Mouse (Mus musculus): ENCODE measurements around the gene B4galt4. TPM values are rescaled to one million over a fixed set of nuclear protein-coding genes. Genes with fewer than 3 reads are reported as not detected.
A peak's percentile ranks its signal among the peaks of the same experiment; 100 is the strongest.
"Not testable (repeated sequence)": the region's sequence is repeated elsewhere in the genome, so short reads cannot be mapped to it uniquely, and the experiment has no call there.

Gene B4galt4
- polyA plus RNA-seq, 1 experiment from 2014 or later: 39.1 TPM

DNA sequence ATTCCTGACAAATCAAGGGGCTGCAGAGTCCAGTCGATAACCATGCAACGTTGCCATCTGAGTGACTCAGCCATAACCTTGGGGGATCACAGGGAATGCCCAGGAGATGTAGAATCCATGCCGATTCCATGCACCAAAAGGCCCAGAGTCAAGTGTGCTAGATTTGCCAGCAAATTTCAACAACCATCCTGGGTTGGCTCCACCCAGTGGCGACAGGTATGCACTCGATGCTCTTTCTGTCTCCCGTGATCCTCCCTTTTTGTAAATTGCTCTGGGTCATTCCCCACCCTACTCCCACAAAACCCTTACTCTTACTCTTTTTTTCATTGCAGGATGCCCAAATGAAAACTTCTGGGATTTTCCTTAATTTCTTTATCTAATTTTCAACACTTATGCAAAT is 34.3 kb downstream of the B4galt4 start:
- Histone ChIP-seq H3K27me3 (no peaks in the 10 kb centered on the region), H3K27ac (replicated peaks) (no peak overlapping the region), H3K4me2 (no peak overlapping the region), H3K4me1 (replicated peaks) (no peaks in the 10 kb centered on the region), H3K36me3 (no peaks in the 10 kb centered on the region), H3K9ac (no peak overlapping the region), H3K4me3 (no peak overlapping the region), H3K9me3 (no peaks in the 10 kb centered on the region)
- WGBS: 64% methylated on average over 6 of the region's 6 CpGs
- no peak for ATAC-seq (ENCODE audit: low FRiP score, low read depth)

GRCm38 (mm10) chr16:38780960-38781572 is 39.0 kb downstream of the B4galt4 start:
- Histone ChIP-seq H3K27me3 (no peaks in the 10 kb centered on the region), H3K9me3 (no peaks in the 10 kb centered on the region), H3K9ac (no peak overlapping the region), H3K4me3 (no peak overlapping the region), H3K4me2 (no peak overlapping the region), H3K4me1 (replicated peaks) (no peaks in the 10 kb centered on the region), H3K36me3 (no peaks in the 10 kb centered on the region), H3K27ac (replicated peaks) (no peak overlapping the region)
- 94% methylated on average over 7 of the region's 7 CpGs for WGBS
- no peak for ATAC-seq (ENCODE audit: low FRiP score, low read depth)

- Histone ChIP-seq H3K4me1 (replicated peaks) (no peaks in the 10 kb centered on the region), H3K9me3 (no peaks in the 10 kb centered on the region), H3K27ac (replicated peaks) (no peak overlapping the region), H3K27me3 (no peaks in the 10 kb centered on the region), H3K9ac (no peak overlapping the region), H3K4me3 (no peak overlapping the region), H3K36me3 (no peaks in the 10 kb centered on the region), H3K4me2 (no peak overlapping the region)
- WGBS: 81% methylated on average over 2 of the region's 2 CpGs
- no peak for ATAC-seq (ENCODE audit: low FRiP score, low read depth)
Observed at GRCm38 (mm10) chr16:38781946-38782345, 39.9 kb downstream of the B4galt4 start.

DNA sequence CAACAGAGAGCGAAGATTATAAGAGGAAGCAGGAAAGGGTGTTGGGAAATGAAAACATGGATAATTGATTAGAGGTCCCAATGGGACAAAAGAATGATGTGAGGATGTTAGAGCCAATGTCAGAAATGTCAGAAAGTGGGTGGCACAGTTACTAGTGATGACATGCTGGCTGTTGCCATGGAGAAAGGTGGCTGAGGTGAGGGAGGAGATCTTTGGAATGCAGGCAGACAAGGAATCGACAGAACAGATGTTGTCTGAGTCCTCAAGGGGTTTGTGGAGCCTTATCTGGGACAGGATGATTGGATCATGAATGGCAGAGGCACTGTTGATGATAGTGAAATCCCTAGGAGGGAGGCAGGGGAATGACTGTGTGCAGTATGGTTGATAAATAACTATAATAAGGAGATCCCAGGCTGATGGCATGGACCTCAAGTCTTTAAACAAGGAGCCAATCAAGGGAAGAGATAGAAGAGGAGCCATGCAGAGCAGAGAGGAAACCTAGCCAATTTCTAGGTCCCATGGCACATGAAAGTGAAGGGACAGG is 40.5 kb downstream of the B4galt4 start:
- Histone ChIP-seq H3K36me3 (no peaks in the 10 kb centered on the region), H3K4me3 (no peak overlapping the region), H3K27ac (replicated peaks) (no peak overlapping the region), H3K9me3 (no peaks in the 10 kb centered on the region), H3K4me2 (no peak overlapping the region), H3K4me1 (replicated peaks) (no peaks in the 10 kb centered on the region), H3K27me3 (no peaks in the 10 kb centered on the region), H3K9ac (no peak overlapping the region)
- peak; percentile 51; the same call in 1 of the 2 replicates for ATAC-seq (ENCODE audit: low FRiP score, low read depth)
- WGBS: 36% methylated on average over 2 of the region's 2 CpGs

- no peak for ATAC-seq (ENCODE audit: low FRiP score, low read depth)
- WGBS: 74% methylated on average over 7 of the region's 7 CpGs
Observed at GRCm38 (mm10) chr16:38785301-38785700, 43.2 kb downstream of the B4galt4 start.

DNA sequence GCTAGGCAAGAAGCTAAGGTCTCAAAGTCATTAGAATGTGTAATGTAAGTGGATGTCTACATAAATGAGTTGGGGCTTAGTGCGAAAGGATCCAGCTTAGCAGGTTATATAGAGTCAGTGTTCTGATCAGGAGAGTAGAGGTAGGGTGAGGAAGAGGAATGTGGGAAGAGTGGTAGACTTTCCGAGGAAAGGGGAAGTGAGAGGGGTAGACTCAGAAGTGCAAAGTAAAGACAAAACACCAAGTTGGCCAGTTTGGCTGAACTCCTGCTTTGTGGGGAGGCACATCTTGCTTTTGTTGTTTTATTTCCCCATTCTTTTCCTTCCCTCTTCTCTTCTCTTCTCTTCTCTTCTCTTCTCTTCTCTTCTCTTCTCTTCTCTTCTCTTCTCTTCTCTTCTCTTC is 47.0 kb downstream of the B4galt4 start:
- ATAC-seq (ENCODE audit: low FRiP score, low read depth): no peak
- H3K9ac ChIP-seq: no peak overlapping the region
- 85% methylated on average over 2 of the region's 2 CpGs for WGBS
- H3K27ac ChIP-seq (replicated peaks): no peak overlapping the region
- H3K9me3 ChIP-seq: no peaks in the 10 kb centered on the region
- no peaks in the 10 kb centered on the region for H3K36me3 ChIP-seq
- no peak overlapping the region for H3K4me3 ChIP-seq
- no peaks in the 10 kb centered on the region for H3K4me1 ChIP-seq (replicated peaks)
- H3K4me2 ChIP-seq: no peak overlapping the region
- H3K27me3 ChIP-seq: no peaks in the 10 kb centered on the region

More at GRCm38 (mm10) chr16:38785301-38785700, 43.2 kb downstream of the B4galt4 start:
- no peaks in the 10 kb centered on the region for H3K4me1 ChIP-seq (replicated peaks)
- no peak overlapping the region for H3K4me3 ChIP-seq
- no peaks in the 10 kb centered on the region for H3K27me3 ChIP-seq
- H3K9ac ChIP-seq: no peak overlapping the region
- H3K36me3 ChIP-seq: no peaks in the 10 kb centered on the region
- no peak overlapping the region for H3K27ac ChIP-seq (replicated peaks)
- no peaks in the 10 kb centered on the region for H3K9me3 ChIP-seq
- H3K4me2 ChIP-seq: no peak overlapping the region

- WGBS: 91% methylated on average over 3 of the region's 3 CpGs
- no peak overlapping the region for H3K4me2 ChIP-seq
- no peak overlapping the region for H3K9ac ChIP-seq
Observed at GRCm38 (mm10) chr16:38789966-38790365, 47.9 kb downstream of the B4galt4 start.

DNA sequence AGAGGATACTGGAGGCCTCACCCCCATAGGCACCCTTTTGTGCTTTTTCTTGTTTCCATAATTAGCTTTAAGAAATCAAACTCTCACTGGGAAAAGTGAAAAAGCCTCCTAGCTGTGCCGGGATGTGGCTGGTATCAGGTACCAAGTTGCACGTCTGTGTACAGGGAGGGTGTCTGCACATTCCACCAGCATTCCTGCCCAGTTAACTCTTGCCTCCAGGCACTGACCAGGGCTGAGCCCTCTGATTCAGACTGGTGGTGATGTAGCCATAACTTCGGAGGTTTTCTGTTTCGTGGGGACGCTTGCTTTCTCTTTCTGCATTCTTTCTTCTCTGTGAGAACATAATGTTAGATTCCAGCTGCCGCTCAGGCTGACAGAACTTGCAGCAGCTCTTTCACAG is 51.1 kb downstream of the B4galt4 start:
- no peak overlapping the region for H3K27ac ChIP-seq (replicated peaks)
- H3K9me3 ChIP-seq: no peaks in the 10 kb centered on the region
- H3K4me1 ChIP-seq (replicated peaks): no peaks in the 10 kb centered on the region
- H3K27me3 ChIP-seq: no peaks in the 10 kb centered on the region
- ATAC-seq (ENCODE audit: low FRiP score, low read depth): no peak
- 84% methylated on average over 6 of the region's 6 CpGs for WGBS
- no peak overlapping the region for H3K4me2 ChIP-seq
- no peak overlapping the region for H3K4me3 ChIP-seq
- no peaks in the 10 kb centered on the region for H3K36me3 ChIP-seq
- no peak overlapping the region for H3K9ac ChIP-seq

More at GRCm38 (mm10) chr16:38789966-38790365, 47.9 kb downstream of the B4galt4 start:
- Histone ChIP-seq H3K9me3 (no peaks in the 10 kb centered on the region), H3K36me3 (no peaks in the 10 kb centered on the region), H3K4me3 (no peak overlapping the region), H3K27ac (replicated peaks) (no peak overlapping the region), H3K27me3 (no peaks in the 10 kb centered on the region), H3K4me1 (replicated peaks) (no peaks in the 10 kb centered on the region)
- ATAC-seq (ENCODE audit: low FRiP score, low read depth): no peak

GRCm38 (mm10) chr16:38798957-38799450 is 56.9 kb downstream of the B4galt4 start:
- Histone ChIP-seq H3K4me1 (replicated peaks) (no peaks in the 10 kb centered on the region), H3K36me3 (no peaks in the 10 kb centered on the region), H3K4me3 (no peak overlapping the region), H3K4me2 (no peak overlapping the region), H3K9ac (no peak overlapping the region), H3K27ac (replicated peaks) (no peak overlapping the region), H3K27me3 (no peaks in the 10 kb centered on the region), H3K9me3 (no peaks in the 10 kb centered on the region)
- WGBS: 88% methylated on average over 3 of the region's 3 CpGs
- ATAC-seq (ENCODE audit: low FRiP score, low read depth): no peak

- Histone ChIP-seq H3K27ac (replicated peaks) (no peak within 1 kb of the TSS), H3K4me3 (no peak within 1 kb of the TSS), H3K27me3 (no peaks in the 10 kb centered on the region), H3K9ac (no peak within 1 kb of the TSS), H3K4me1 (replicated peaks) (no peaks in the 10 kb centered on the region), H3K4me2 (no peak within 1 kb of the TSS), H3K36me3 (no peaks in the 10 kb centered on the region), H3K9me3 (no peaks in the 10 kb centered on the region)
- no peak for ATAC-seq (ENCODE audit: low FRiP score, low read depth)
- WGBS: 45% methylated on average over 10 of the region's 10 CpGs
Observed at GRCm38 (mm10) chr16:38800091-38800490, 58.0 kb downstream of the B4galt4 start, which contains the start of gene Upk1b. Gene Upk1b (minus strand): TSS chr16:38800328.

- WGBS: 84% methylated on average over 5 of the region's 5 CpGs
- not testable (repeated sequence) for H3K9ac ChIP-seq; H3K4me3 ChIP-seq; ATAC-seq (ENCODE audit: low FRiP score, low read depth); H3K9me3 ChIP-seq; H3K27ac ChIP-seq (replicated peaks); H3K4me2 ChIP-seq; H3K4me1 ChIP-seq (replicated peaks); H3K27me3 ChIP-seq; H3K36me3 ChIP-seq
Observed at GRCm38 (mm10) chr16:38807796-38808195, 65.7 kb downstream of the B4galt4 start.

- no peak for ATAC-seq (ENCODE audit: low FRiP score, low read depth)
- no peak overlapping the region for H3K4me2 ChIP-seq
Observed at GRCm38 (mm10) chr16:38810196-38810595, 68.1 kb downstream of the B4galt4 start.

More at GRCm38 (mm10) chr16:38810196-38810595, 68.1 kb downstream of the B4galt4 start:
- Histone ChIP-seq H3K36me3 (no peaks in the 10 kb centered on the region), H3K9ac (no peak overlapping the region), H3K9me3 (no peaks in the 10 kb centered on the region), H3K4me3 (no peak overlapping the region), H3K27me3 (no peaks in the 10 kb centered on the region), H3K27ac (replicated peaks) (no peak overlapping the region), H3K4me1 (replicated peaks) (no peaks in the 10 kb centered on the region)
- 86% methylated on average over 5 of the region's 5 CpGs for WGBS
